Mouse (Mus musculus): ENCODE data around the gene C1s1. TPM values are rescaled to one million over a fixed set of nuclear protein-coding genes. Genes with fewer than 3 reads are reported as not detected.
"Not testable (repeated sequence)": the region's sequence is repeated elsewhere in the genome, so short reads cannot be mapped to it uniquely, and the experiment has no call there.

Gene C1s1
- 0.73 and 0.89 TPM in 2 replicates for polyA plus RNA-seq (2015; fragmentation: Nextera tagmentation; extraction: Ambion mirVana)

DNA sequence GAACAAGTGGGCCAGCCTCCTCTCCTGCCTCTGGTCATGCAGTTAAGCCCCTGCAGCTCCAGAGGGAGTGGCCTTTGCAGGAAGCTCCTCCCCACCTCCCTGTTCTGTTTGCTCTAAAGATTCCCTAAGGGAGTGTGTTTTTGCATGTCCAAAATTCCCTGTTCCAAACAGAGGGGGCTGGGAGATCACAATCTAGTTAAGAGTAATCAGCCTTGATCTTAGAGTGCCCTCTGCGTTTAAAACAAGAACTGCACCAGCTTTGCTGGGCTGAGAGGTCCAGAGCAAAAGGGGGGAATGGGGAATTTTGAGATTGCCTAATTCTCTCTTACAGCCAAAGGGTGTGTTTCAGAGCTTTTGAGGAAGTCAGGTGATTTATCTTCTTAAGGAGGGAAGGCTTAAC, at the start of gene C1s1:
TSS of gene C1s1 (minus strand) at position 76 of the 400 bp plus-strand sequence.
- not testable (repeated sequence) for H3K4me2 ChIP-seq (ENCODE audit: low read length); H3K27ac ChIP-seq (ENCODE audit: low read length); H3K36me3 ChIP-seq (ENCODE audit: control insufficient read depth, insufficient read depth, low read length); H3K4me3 ChIP-seq (ENCODE audit: low read depth, low read length); ATAC-seq; H3K27me3 ChIP-seq (ENCODE audit: control insufficient read depth, insufficient read depth, low read depth, low read length); H3K9ac ChIP-seq (ENCODE audit: low read depth, low read length); H3K4me1 ChIP-seq (ENCODE audit: control insufficient read depth, insufficient read depth, low read length); H3K9me3 ChIP-seq (replicated peaks; ENCODE audit: control insufficient read depth, low read length, poor library complexity, severe bottlenecking)
- WGBS: 0% methylated on average over 1 of the region's 1 CpGs

- no peak for ATAC-seq
- no peak overlapping the region for H3K27ac ChIP-seq (ENCODE audit: low read length)
- no peak overlapping the region for H3K4me3 ChIP-seq (ENCODE audit: low read depth, low read length)
Observed at GRCm38 (mm10) chr6:124588771-124589170, 46.6 kb upstream of the C1s1 start.

DNA sequence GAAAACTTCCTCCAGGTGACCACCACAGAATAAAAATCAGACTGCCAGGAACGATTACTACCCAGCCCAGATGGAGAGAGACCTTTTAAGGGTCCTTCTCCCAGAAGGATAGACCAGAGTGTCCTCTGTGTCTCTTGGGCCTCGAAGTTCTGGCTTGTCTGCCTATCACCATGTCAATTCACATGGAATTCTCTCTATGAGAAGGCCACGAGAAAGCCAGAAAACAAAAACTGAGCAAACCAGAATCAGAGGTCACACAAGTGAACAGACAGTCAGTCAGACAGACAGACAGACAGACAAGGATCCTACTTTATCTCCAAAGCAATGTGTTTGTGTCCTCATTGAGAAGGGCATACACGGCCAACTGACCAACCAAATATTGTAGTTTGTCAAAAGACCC, 44.1 kb upstream of the C1s1 start:
- no peak overlapping the region for H3K9ac ChIP-seq (ENCODE audit: low read depth, low read length)
- no peak for ATAC-seq
- no peak overlapping the region for H3K27ac ChIP-seq (ENCODE audit: low read length)
- 75% methylated on average over 4 of the region's 4 CpGs for WGBS
- no peaks in the 10 kb centered on the region for H3K27me3 ChIP-seq (ENCODE audit: control insufficient read depth, insufficient read depth, low read depth, low read length)
- no peak overlapping the region for H3K4me3 ChIP-seq (ENCODE audit: low read depth, low read length)
- no peaks in the 10 kb centered on the region for H3K9me3 ChIP-seq (replicated peaks; ENCODE audit: control insufficient read depth, low read length, poor library complexity, severe bottlenecking)
- H3K4me1 ChIP-seq (ENCODE audit: control insufficient read depth, insufficient read depth, low read length): no peaks in the 10 kb centered on the region
- no peak overlapping the region for H3K4me2 ChIP-seq (ENCODE audit: low read length)
- H3K36me3 ChIP-seq (ENCODE audit: control insufficient read depth, insufficient read depth, low read length): no peaks in the 10 kb centered on the region

More at GRCm38 (mm10) chr6:124588771-124589170, 46.6 kb upstream of the C1s1 start:
- Histone ChIP-seq H3K27me3 (ENCODE audit: control insufficient read depth, insufficient read depth, low read depth, low read length) (no peaks in the 10 kb centered on the region), H3K9ac (ENCODE audit: low read depth, low read length) (no peak overlapping the region), H3K4me1 (ENCODE audit: control insufficient read depth, insufficient read depth, low read length) (no peaks in the 10 kb centered on the region), H3K36me3 (ENCODE audit: control insufficient read depth, insufficient read depth, low read length) (no peaks in the 10 kb centered on the region), H3K4me2 (ENCODE audit: low read length) (no peak overlapping the region), H3K9me3 (replicated peaks; ENCODE audit: control insufficient read depth, low read length, poor library complexity, severe bottlenecking) (no peaks in the 10 kb centered on the region)

DNA sequence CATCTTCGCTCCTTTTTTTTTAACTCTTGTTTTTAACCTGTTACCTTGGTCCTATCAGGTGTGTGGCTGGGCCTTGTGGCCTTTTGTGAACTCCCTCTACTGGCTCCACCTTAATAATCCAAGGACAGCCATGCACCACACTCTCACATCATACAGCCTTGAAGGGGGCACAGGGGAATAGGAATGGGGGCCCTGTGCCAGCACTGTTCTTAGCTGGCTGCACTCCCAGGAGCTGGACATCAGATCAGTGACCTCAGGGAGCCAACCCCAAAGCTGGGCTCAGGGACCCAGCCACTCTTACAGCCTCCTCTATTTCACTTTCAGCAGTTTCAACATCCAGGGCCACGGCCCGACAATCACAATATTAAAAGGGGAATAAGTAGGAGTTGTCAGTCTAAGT, 43.6 kb upstream of the C1s1 start:
- H3K4me3 ChIP-seq (ENCODE audit: low read depth, low read length): no peak overlapping the region
- H3K9ac ChIP-seq (ENCODE audit: low read depth, low read length): no peak overlapping the region
- no peak overlapping the region for H3K27ac ChIP-seq (ENCODE audit: low read length)
- no peak overlapping the region for H3K4me2 ChIP-seq (ENCODE audit: low read length)
- H3K27me3 ChIP-seq (ENCODE audit: control insufficient read depth, insufficient read depth, low read depth, low read length): no peaks in the 10 kb centered on the region
- no peak for ATAC-seq
- no peaks in the 10 kb centered on the region for H3K4me1 ChIP-seq (ENCODE audit: control insufficient read depth, insufficient read depth, low read length)
- H3K36me3 ChIP-seq (ENCODE audit: control insufficient read depth, insufficient read depth, low read length): no peaks in the 10 kb centered on the region
- H3K9me3 ChIP-seq (replicated peaks; ENCODE audit: control insufficient read depth, low read length, poor library complexity, severe bottlenecking): no peaks in the 10 kb centered on the region
- WGBS: 88% methylated on average over 3 of the region's 3 CpGs

DNA sequence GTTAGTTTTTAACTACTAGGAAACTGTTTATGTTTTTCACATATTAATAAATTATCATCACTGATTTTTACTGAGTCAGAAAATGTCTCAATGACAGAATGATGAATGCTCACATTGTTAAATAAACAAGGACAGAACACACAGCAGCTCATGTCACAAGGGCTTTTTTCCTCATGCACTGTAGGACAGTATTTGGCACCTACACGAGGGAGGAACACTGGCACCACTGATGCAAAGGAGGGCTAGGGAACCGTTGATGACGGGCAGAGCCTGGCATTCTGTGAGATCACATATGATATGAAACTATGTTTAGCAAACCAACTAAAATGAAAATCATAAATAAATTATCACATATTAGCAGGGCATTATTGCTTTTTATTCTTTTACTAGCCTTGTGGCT, 42.8 kb upstream of the C1s1 start:
- H3K4me3 ChIP-seq (ENCODE audit: low read depth, low read length): no peak overlapping the region
- WGBS: 80% methylated on average over 3 of the region's 3 CpGs
- H3K9me3 ChIP-seq (replicated peaks; ENCODE audit: control insufficient read depth, low read length, poor library complexity, severe bottlenecking): no peaks in the 10 kb centered on the region
- no peak overlapping the region for H3K27ac ChIP-seq (ENCODE audit: low read length)
- no peak for ATAC-seq
- H3K4me1 ChIP-seq (ENCODE audit: control insufficient read depth, insufficient read depth, low read length): no peaks in the 10 kb centered on the region
- H3K36me3 ChIP-seq (ENCODE audit: control insufficient read depth, insufficient read depth, low read length): no peaks in the 10 kb centered on the region
- no peak overlapping the region for H3K9ac ChIP-seq (ENCODE audit: low read depth, low read length)
- H3K4me2 ChIP-seq (ENCODE audit: low read length): no peak overlapping the region
- no peaks in the 10 kb centered on the region for H3K27me3 ChIP-seq (ENCODE audit: control insufficient read depth, insufficient read depth, low read depth, low read length)

DNA sequence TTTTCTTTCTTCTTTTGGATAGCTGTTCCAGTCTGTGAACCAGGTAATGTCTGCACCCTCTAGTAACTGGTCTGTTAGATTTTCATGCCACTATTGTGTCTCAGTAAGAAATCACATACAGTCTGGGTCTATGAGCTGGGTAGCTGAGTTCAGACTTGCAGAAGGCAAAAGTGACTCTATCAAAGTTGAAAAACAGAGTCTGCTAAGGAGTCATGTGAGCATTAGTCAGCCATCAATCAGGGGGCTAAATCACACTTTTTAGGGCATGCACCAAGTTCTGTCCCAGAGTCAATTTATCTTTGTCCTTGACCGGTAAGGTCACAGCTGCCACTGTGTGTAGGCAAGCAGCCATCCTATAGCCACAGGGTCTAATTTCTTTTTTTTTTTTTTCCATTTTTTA, 40.1 kb upstream of the C1s1 start:
- ATAC-seq: no peak
- 100% methylated on average over 1 of the region's 1 CpGs for WGBS

GRCm38 (mm10) chr6:124580155-124580554, 38.0 kb upstream of the C1s1 start:
- not testable (repeated sequence) for H3K4me1 ChIP-seq (ENCODE audit: control insufficient read depth, insufficient read depth, low read length); H3K9ac ChIP-seq (ENCODE audit: low read depth, low read length); H3K27me3 ChIP-seq (ENCODE audit: control insufficient read depth, insufficient read depth, low read depth, low read length); H3K9me3 ChIP-seq (replicated peaks; ENCODE audit: control insufficient read depth, low read length, poor library complexity, severe bottlenecking); ATAC-seq; H3K36me3 ChIP-seq (ENCODE audit: control insufficient read depth, insufficient read depth, low read length); H3K27ac ChIP-seq (ENCODE audit: low read length); H3K4me2 ChIP-seq (ENCODE audit: low read length); H3K4me3 ChIP-seq (ENCODE audit: low read depth, low read length)
- WGBS: 85% methylated on average over 6 of the region's 7 CpGs

More for the DNA sequence above, 40.1 kb upstream of the C1s1 start:
- no peaks in the 10 kb centered on the region for H3K36me3 ChIP-seq (ENCODE audit: control insufficient read depth, insufficient read depth, low read length)
- H3K9ac ChIP-seq (ENCODE audit: low read depth, low read length): no peak overlapping the region
- H3K9me3 ChIP-seq (replicated peaks; ENCODE audit: control insufficient read depth, low read length, poor library complexity, severe bottlenecking): no peaks in the 10 kb centered on the region
- H3K4me1 ChIP-seq (ENCODE audit: control insufficient read depth, insufficient read depth, low read length): no peaks in the 10 kb centered on the region
- H3K27ac ChIP-seq (ENCODE audit: low read length): no peak overlapping the region
- H3K27me3 ChIP-seq (ENCODE audit: control insufficient read depth, insufficient read depth, low read depth, low read length): no peaks in the 10 kb centered on the region
- no peak overlapping the region for H3K4me3 ChIP-seq (ENCODE audit: low read depth, low read length)
- no peak overlapping the region for H3K4me2 ChIP-seq (ENCODE audit: low read length)

DNA sequence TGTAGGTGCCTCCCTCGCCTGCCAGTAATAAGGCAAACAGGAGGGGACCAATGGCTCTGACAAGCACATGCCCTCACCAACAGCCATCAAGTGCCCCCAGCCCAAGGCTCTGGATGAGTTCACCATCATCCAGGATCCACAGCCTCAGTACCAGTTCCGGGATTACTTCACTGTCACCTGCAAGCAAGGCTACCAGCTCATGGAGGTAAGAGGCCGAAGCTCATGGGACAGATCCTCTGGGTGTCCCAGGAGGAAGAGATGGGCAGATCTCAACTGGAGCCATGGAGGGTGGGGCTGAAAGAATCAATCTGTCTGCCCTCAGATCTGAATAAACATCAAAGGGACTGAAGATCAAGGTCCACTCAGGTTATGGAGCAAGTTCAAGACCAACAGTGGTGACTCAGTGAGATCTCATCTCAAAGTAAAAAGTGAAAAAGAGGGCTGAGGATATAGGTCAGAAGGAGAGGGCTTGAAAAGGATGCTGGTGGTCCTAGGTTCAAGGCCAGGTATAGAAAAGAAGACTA, 33.1 kb upstream of the C1s1 start:
- not testable (repeated sequence) for H3K4me1 ChIP-seq (ENCODE audit: control insufficient read depth, insufficient read depth, low read length); H3K4me3 ChIP-seq (ENCODE audit: low read depth, low read length); H3K9me3 ChIP-seq (replicated peaks; ENCODE audit: control insufficient read depth, low read length, poor library complexity, severe bottlenecking); H3K27me3 ChIP-seq (ENCODE audit: control insufficient read depth, insufficient read depth, low read depth, low read length); H3K9ac ChIP-seq (ENCODE audit: low read depth, low read length); H3K27ac ChIP-seq (ENCODE audit: low read length); H3K36me3 ChIP-seq (ENCODE audit: control insufficient read depth, insufficient read depth, low read length); H3K4me2 ChIP-seq (ENCODE audit: low read length); ATAC-seq
- WGBS: 85% methylated on average over 3 of the region's 3 CpGs

GRCm38 (mm10) chr6:124570026-124570425, 27.9 kb upstream of the C1s1 start, which contains the start of gene C1rb:
Gene C1rb, plus strand, starts transcription at chr6:124570294.
- no peaks in the 10 kb centered on the region for H3K4me1 ChIP-seq (ENCODE audit: control insufficient read depth, insufficient read depth, low read length)
- 1% methylated on average over 8 of the region's 8 CpGs for WGBS
- no peak within 1 kb of the TSS for H3K9ac ChIP-seq (ENCODE audit: low read depth, low read length)
- no peak within 1 kb of the TSS for H3K4me3 ChIP-seq (ENCODE audit: low read depth, low read length)
- no peaks in the 10 kb centered on the region for H3K36me3 ChIP-seq (ENCODE audit: control insufficient read depth, insufficient read depth, low read length)
- no peak within 1 kb of the TSS for H3K27ac ChIP-seq (ENCODE audit: low read length)
- H3K9me3 ChIP-seq (replicated peaks; ENCODE audit: control insufficient read depth, low read length, poor library complexity, severe bottlenecking): no peaks in the 10 kb centered on the region
- H3K4me2 ChIP-seq (ENCODE audit: low read length): peak within 1 kb of the TSS; percentile 24; the same call in 1 of the 2 replicates
- H3K27me3 ChIP-seq (ENCODE audit: control insufficient read depth, insufficient read depth, low read depth, low read length): no peaks in the 10 kb centered on the region
- no peak for ATAC-seq

Measured in midbrain, embryonic 16.5 days (tissue).